Mouse (Mus musculus): ENCODE measurements around the gene Crybg3. TPM values are rescaled to one million over a fixed set of nuclear protein-coding genes. Genes with fewer than 3 reads are reported as not detected.
A peak's percentile ranks its signal among the peaks of the same experiment; 100 is the strongest.
"Not testable (repeated sequence)": the region's sequence is repeated elsewhere in the genome, so short reads cannot be mapped to it uniquely, and the experiment has no call there.

Gene Crybg3
- total RNA-seq, 2 experiments from 2014 or later: 4.5 TPM

DNA sequence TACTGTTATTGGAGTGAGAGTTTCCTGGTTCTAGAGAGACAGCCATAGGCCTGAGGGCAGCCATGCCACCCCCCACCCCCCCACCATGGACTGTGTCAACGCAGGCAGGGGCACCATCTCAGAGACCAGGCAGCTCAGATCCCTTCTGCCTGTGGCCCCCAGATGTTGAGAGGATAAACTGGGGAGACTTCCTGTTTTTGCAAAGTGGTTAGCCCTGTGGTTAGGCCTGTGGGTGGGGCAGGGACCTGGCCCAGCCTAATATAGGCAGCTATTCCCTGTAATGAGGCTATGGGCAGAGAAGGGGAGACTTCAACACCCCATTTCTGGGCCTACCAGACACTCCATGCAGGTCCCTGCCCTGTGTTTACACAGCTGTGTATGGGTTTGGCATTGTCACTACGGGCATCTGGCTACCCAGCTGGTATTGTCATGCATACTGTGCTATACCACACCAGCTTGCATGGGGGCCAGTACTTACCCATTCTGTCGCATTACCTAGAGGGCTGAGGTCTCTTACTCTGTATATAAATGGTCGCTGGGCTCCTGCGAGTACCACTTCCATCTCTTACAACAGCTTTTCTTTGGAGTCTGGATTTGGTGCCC lies 141.4 kb downstream of the Crybg3 start:
- DNase-seq (ENCODE audit: low spot score in 2 of 2): not testable (repeated sequence)

- no peak for DNase-seq (ENCODE audit: low spot score in 2 of 2)
Observed at GRCm38 (mm10) chr16:59451813-59452212, 149.0 kb downstream of the Crybg3 start.

DNA sequence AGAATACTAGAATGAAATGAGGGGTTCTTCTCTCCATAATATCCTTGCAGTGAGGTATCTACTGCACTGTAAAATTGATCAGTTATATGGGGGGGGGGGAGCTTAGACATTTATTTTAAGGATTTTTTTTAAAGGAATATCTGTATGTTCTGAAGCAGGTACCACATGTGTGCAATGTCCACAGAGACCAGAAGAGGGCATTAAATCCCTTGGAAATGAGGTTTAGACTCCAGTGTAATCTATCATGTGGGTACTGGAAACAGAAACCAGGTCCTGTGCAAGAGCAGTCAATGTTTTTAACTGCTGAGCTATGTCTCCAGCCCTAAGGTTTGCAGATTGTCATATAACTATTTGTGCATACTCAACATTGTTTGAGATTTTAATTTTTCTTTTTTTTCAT lies 151.7 kb downstream of the Crybg3 start:
- no peak for DNase-seq (ENCODE audit: low spot score in 2 of 2)

- DNase-seq (ENCODE audit: low spot score in 2 of 2): peak; percentile 37 to 73
Observed at GRCm38 (mm10) chr16:59448181-59448580, 152.6 kb downstream of the Crybg3 start.

GRCm38 (mm10) chr16:59444880-59445559 lies 155.8 kb downstream of the Crybg3 start:
- DNase-seq (ENCODE audit: low spot score in 2 of 2): no peak

Other genes with a start within 250 kb of the Crybg3 start
- gene Olfr209, start 237.0 kb downstream of the Crybg3 start, total RNA-seq (2021): not detected
- gene Gabrr3, start 193.6 kb downstream of the Crybg3 start, total RNA-seq (2021): under 1 TPM in 1 of 2 experiments, not detected in 1; 0.15 TPM
- gene Riox2, start 129.2 kb downstream of the Crybg3 start, total RNA-seq (2021): 10 to 100 TPM; 14.2 to 14.3 TPM
- 10 to 100 TPM; 29.9 to 32.1 TPM for gene Arl6, start 38.4 kb upstream of the Crybg3 start, total RNA-seq (2021)

Data from layer of hippocampus, adult 18-20 months (tissue).